Mouse (Mus musculus) frontal cortex, postnatal 36 days (tissue): ENCODE data around the gene Prelid1.

Source experiments
- DNase-seq, 2 experiments: peaks; one replicate each; pipeline ENCODE4 v3.0.0; 2022; ENCODE audit warnings: low spot score in 2 of 2

The Prelid1 gene

GRCm38 (mm10) chr13:55319931-55320533 lies at the start of gene Prelid1:
Prelid1 (plus strand) TSS chr13:55320500.
- no peak for DNase-seq

- DNase-seq = no peak
Observed at GRCm38 (mm10) chr13:55277203-55277602, 43.1 kb upstream of the Prelid1 start.

- no peak for DNase-seq
Observed at GRCm38 (mm10) chr13:55277646-55278045, 42.7 kb upstream of the Prelid1 start.

- no peak for DNase-seq
Observed at GRCm38 (mm10) chr13:55288854-55289253, 31.4 kb upstream of the Prelid1 start.

GRCm38 (mm10) chr13:55296760-55297159 lies 23.5 kb upstream of the Prelid1 start:
- DNase-seq = no peak

- DNase-seq = no peak
Observed at GRCm38 (mm10) chr13:55300913-55301312, 19.4 kb upstream of the Prelid1 start.

- peak; percentile 61 to 76 for DNase-seq
Observed at GRCm38 (mm10) chr13:55312028-55312630, 8.2 kb upstream of the Prelid1 start.

GRCm38 (mm10) chr13:55313051-55313450 lies 7.2 kb upstream of the Prelid1 start:
- no peak for DNase-seq

GRCm38 (mm10) chr13:55314891-55315412 lies 5.3 kb upstream of the Prelid1 start:
- no peak for DNase-seq

- no peak for DNase-seq
Observed at GRCm38 (mm10) chr13:55318351-55318750, 1.9 kb upstream of the Prelid1 start.

GRCm38 (mm10) chr13:55321434-55322129 lies 1.3 kb downstream of the Prelid1 start, which contains the start of gene Rab24:
Rab24 (minus strand) TSS chr13:55321946.
- DNase-seq = peak; percentile 80 to 87

GRCm38 (mm10) chr13:55322130-55322825 lies 2.0 kb downstream of the Prelid1 start:
- peak in 1 of 2 experiments; percentile 57 for DNase-seq

GRCm38 (mm10) chr13:55325596-55325995 lies 5.3 kb downstream of the Prelid1 start:
- DNase-seq = peak; percentile 33 to 39

- no peak for DNase-seq
Observed at GRCm38 (mm10) chr13:55327169-55327568, 6.9 kb downstream of the Prelid1 start.

GRCm38 (mm10) chr13:55327633-55328032 lies 7.3 kb downstream of the Prelid1 start:
- DNase-seq = peak; percentile 93 to 96

GRCm38 (mm10) chr13:55328171-55328570 lies 7.9 kb downstream of the Prelid1 start:
- no peak for DNase-seq

- no peak for DNase-seq
Observed at GRCm38 (mm10) chr13:55328641-55329040, 8.3 kb downstream of the Prelid1 start.

GRCm38 (mm10) chr13:55329109-55329682 lies 8.9 kb downstream of the Prelid1 start:
- no peak for DNase-seq

GRCm38 (mm10) chr13:55329683-55330566 lies 9.6 kb downstream of the Prelid1 start, which contains the start of gene Mxd3:
Mxd3 (minus strand) TSS chr13:55329823.
- DNase-seq = peak; percentile 77 to 84

GRCm38 (mm10) chr13:55330567-55331400 lies 10.5 kb downstream of the Prelid1 start:
- no peak for DNase-seq
